Mouse (Mus musculus): ENCODE results near the gene Olfr270.

Gene Olfr270

DNA sequence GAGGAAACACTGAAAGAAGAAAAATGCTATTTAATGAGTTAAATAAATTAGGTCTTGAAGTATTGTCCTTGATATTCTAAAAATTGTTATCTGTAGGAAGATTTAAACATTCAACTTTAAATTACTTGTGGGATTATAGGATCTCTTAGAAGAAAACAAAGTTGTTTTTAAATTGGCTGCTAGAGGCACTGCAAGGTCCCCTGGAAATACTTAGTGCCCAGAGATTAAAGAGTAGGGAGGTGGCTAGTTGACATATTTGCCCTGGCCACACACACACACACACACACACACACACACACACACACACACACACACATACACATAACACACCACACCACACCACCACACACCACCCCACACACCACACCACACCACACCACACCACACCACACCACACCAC lies at the start of gene Olfr270:
Olfr270 (plus strand) TSS at position 301 of the 400 bp plus-strand sequence.
- no peak for DNase-seq

GRCm38 (mm10) chr4:52916659-52917310 lies 47.6 kb upstream of the Olfr270 start:
- DNase-seq = no peak

- DNase-seq = no peak
These were observed 47.0 kb upstream of the Olfr270 start for GRCm38 (mm10) chr4:52917311-52917688.

DNA sequence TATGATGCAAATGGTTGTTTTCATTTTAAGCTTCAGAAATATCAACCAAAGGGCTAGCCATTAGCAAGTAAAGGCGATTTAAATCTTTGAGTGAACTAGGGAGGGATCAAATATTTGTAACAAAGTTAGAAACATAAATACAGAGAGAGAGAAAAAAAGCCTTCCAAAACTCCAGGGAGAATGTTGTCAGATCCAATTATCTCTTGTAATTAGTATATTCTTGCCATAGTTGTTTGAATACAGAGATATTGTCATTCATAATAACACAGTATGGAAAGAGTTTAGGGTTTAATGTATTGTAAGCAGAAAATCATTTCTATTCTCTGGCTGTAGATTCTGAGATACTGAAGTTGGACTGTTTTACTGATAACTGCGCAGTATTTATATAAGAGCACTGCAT lies 45.3 kb upstream of the Olfr270 start, which contains the start of gene Olfr272:
Olfr272 (minus strand) TSS at position 101 of the 400 bp plus-strand sequence.
- DNase-seq = no peak

DNA sequence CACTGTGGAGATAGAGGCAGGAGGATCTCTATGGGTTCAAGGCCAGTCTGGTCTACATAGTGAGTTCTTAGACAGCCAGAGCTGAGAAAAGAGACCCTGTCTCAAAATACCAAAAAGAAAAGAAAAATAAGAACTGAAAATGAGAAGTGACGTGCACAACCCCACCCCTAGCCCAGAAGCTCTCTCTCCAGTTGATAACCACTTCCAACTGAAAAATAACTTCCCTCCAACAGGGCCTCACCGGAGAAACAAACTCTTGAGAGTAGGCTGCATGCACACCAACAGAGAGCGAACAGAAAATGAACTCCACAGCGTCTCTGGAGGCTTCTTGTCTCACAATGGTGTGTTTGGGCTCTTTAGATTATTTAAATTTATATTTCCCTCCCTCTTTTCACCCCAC lies 33.9 kb upstream of the Olfr270 start:
- DNase-seq = no peak

GRCm38 (mm10) chr4:52946665-52947064 lies 17.7 kb upstream of the Olfr270 start:
- DNase-seq = no peak

DNA sequence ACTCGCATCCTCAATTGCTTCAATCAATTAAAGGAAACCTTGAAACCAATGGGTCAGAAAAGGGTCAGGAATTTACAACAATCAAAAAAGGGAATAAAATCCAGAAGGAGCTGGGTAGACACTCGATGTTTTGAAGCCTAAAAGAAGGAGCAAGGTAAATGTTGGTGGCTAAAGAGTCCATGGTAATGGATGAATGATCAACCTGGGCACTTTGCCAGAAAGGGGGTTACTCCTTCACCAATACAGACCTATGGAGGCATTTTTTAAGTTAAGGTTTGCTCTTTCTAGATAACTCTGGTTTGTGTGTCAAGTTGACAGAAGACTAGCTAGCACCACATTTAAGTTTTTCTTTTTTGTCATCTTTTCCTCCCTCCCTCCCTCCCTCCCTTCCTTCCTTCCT lies 15.3 kb upstream of the Olfr270 start:
- DNase-seq = no peak

DNA sequence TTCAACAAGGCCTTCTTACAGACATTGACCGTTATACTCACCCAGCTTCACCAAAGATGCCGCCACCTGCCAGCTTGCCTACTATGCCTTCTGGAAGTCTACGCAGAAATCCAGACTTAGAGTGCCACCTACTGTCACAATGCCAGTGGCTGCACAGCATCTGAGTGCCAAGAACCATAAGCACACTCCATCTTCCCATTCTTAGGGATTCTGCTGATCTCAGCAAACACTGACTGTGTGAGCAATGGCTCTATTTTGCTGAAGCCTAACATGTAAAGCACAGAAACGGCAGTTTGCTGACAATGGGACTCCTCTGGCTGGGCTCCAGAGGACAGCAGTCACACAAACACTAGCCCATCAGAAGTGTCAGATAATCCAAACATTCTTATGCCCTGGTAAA lies 5.7 kb upstream of the Olfr270 start:
- peak; percentile 4 for DNase-seq

DNA sequence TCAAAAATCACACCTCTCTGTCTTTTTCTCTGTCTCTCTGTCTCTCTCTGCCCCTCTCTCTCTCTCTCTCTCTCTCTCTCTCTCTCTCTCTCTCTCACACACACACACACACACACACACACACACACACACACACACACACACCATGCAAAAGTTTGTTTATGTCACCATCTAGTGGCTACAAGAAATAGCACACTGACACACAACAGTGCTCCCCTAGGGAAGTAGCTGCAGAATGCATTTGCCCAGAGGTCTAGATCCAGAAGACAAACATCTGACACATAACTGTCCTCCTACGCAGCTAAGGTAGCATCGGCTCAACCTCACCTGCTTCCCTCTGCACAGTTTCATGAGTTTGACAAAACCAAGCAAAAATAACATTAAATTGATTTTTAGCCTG lies 20.9 kb downstream of the Olfr270 start:
- DNase-seq = no peak

- no peak for DNase-seq
These were observed 21.9 kb downstream of the Olfr270 start for GRCm38 (mm10) chr4:52986266-52986665.

GRCm38 (mm10) chr4:52989248-52989647 lies 24.9 kb downstream of the Olfr270 start, which contains the start of gene Nipsnap3a:
TSS of gene Nipsnap3a (plus strand) at chr4:52989272.
- no peak for DNase-seq

DNA sequence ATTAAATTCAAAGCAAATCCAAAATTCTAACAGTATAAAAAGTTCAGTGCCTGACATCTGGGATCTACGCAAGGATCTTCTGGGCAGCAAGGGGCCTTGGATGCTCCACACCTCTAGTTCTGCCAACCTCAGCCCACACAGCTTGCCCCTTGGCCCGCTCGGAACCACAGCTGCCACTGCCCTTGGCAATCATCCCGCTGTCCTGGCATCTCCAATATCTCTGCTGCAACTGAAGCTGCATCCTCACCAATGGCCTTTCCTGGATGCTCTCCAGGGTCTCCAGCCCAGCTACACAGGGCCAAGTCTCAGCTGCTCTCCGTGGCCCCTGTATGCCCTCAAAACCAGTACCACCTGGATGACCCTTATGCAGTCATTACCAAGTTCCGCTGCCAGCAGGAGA lies 35.1 kb downstream of the Olfr270 start:
- no peak for DNase-seq

GRCm38 (mm10) chr4:53000154-53000553 lies 35.8 kb downstream of the Olfr270 start:
- DNase-seq = no peak

DNA sequence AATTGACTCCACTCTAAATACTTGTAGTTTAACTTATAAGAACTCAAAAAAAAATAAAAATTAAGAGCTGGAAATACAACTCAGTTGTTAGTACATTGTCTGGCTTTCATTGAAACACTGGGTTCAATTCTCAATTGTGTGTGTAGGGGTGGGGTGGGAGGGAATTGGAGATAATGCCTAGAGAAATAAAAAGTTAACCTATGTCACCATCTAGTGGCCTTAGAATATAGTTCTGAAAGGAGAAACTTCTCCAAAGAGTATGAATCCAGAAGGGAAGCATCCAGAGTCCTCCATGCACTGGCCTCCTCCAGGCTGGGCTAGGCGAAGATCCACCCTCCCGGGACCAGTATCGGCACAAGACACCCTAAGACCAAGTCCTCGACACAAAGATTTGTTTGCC lies 44.8 kb downstream of the Olfr270 start:
- no peak for DNase-seq

DNA sequence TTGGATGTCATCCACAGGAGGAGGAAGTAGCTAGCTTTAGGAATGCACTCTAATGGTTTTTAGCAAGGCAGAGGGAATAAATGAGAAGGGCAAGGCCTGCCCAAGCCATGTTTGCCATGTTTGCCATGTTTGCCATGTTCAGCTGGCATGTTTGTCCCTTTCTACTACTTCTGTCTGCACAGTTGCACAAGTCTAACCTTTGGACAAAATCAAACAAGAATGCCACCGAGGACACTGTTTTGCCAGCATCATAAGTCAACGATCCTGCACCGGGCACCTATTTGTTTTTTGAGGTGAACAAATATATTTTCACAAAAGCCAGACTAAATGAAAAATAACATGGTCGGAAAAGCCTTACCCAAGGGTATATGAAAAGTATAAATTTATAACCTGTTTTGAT lies 45.5 kb downstream of the Olfr270 start:
- DNase-seq = no peak

DNA sequence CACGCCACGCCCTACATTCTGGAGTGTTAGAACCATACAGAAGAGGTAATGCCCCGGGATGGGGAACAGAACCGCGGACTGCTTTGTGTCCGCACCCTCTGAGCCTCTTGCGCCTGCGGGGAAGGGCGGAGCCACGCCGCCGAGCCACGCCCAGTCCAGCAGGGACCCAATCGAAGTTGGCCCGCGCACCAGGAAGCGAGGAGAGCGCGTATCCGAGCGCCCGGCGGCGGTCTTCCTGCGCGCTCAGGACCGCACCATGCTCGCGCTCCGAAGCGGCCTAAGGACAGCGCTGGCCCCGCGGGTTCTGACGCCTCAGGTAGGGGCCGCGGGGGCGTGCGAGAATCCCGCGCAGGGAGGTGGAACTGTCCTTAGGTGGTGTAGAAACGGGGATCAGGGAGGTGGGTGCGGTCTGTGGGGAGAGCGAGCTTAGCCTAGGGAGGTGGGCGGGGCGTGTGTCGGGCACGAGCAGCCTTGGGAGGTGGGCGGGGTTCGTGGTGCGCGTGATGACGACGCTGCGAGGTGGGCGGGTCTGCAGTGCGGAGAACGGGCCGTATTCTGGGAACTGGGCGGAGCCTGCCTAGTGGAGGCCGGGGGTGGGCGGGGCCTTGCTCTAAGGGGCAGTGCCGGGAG lies 47.5 kb downstream of the Olfr270 start, which contains the start of gene Nipsnap3b:
Nipsnap3b (plus strand) TSS at position 149 of the 630 bp plus-strand sequence.
- DNase-seq = peak; percentile 93

GRCm38 (mm10) chr4:53014421-53014820 lies 50.1 kb downstream of the Olfr270 start:
- no peak for DNase-seq

- DNase-seq = no peak
These were observed 50.7 kb downstream of the Olfr270 start for GRCm38 (mm10) chr4:53015024-53015423.

GRCm38 (mm10) chr4:53018392-53018791 lies 54.0 kb downstream of the Olfr270 start:
- no peak for DNase-seq

Measured in cerebellum, adult 8-10 months (tissue).